Mouse (Mus musculus) forebrain, embryonic 12.5 days (tissue): ENCODE data around the gene Tex37. TPM values are rescaled to one million over a fixed set of nuclear protein-coding genes. Genes with fewer than 3 reads are reported as not detected.

ENCODE experiments used
- ATAC-seq: fragments of 200-750 bp; cut with Nextera tagmentation; 2 replicates; pipeline ENCODE4 v1.8.0; 2017; ENCODE audit warnings: moderate TSS enrichment; ENCODE audit not compliant: low FRiP score
- H3K27ac ChIP-seq: fragments of 300-500 bp; sonication (generic); 2 replicates; pipeline ENCODE4 v1.5.1; 2016; ENCODE audit warnings: mild to moderate bottlenecking
- H3K27me3 ChIP-seq: fragments of 300-500 bp; sonication (generic); 2 replicates; pipeline ENCODE4 v1.6.1; 2016; ENCODE audit warnings: mild to moderate bottlenecking
- H3K36me3 ChIP-seq: fragments of 300-500 bp; sonication (generic); replicated peaks from 2 replicates; pipeline ENCODE4 v1.6.1; 2016; ENCODE audit warnings: mild to moderate bottlenecking
- H3K4me1 ChIP-seq: fragments of 300-500 bp; sonication (generic); 2 replicates; pipeline ENCODE4 v1.6.1; 2016
- H3K4me2 ChIP-seq: fragments of 300-500 bp; sonication (generic); 2 replicates; pipeline ENCODE4 v1.6.1; 2016; ENCODE audit warnings: mild to moderate bottlenecking, moderate library complexity
- H3K4me3 ChIP-seq: fragments of 300-500 bp; sonication (generic); replicated peaks from 2 replicates; pipeline ENCODE4 v1.5.1; 2016; ENCODE audit warnings: mild to moderate bottlenecking
- H3K9ac ChIP-seq: fragments of 300-500 bp; sonication (generic); 2 replicates; pipeline ENCODE4 v1.6.1; 2016; ENCODE audit warnings: mild to moderate bottlenecking
- H3K9me3 ChIP-seq: fragments of 300-500 bp; sonication (generic); 2 replicates; pipeline ENCODE4 v1.6.1; 2016
- WGBS: fragments of 180-500 bp; shearing (Covaris S2); methylation state at CpG from one replicate; pipeline ENCODE4 v1.1.7; 2016; 5-methylcytosine and 5-hydroxymethylcytosine counted together
- polyA plus RNA-seq: library from polyadenylated mRNA; unstranded; fragments of >200 nt; fragmentation: Nextera tagmentation; extraction: Ambion mirVana; gene quantifications from 2 replicates; pipeline ENCODE4 v1.2.1, GENCODE M21; 2016

Gene Tex37
- not detected in 2 replicates for polyA plus RNA-seq

- H3K36me3 ChIP-seq = no peaks in the 10 kb centered on the region
- no peaks in the 10 kb centered on the region for H3K9me3 ChIP-seq
- no peaks in the 10 kb centered on the region for H3K27me3 ChIP-seq
- H3K27ac ChIP-seq = no peak within 1 kb of the TSS
- no peak within 1 kb of the TSS for H3K4me3 ChIP-seq
- no peak within 1 kb of the TSS for H3K9ac ChIP-seq
- ATAC-seq = no peak
- H3K4me1 ChIP-seq = peaks cover 10% of the 10 kb centered on the region
- H3K4me2 ChIP-seq = no peak within 1 kb of the TSS
- 85% methylated on average over 3 of the region's 3 CpGs for WGBS
Observed at GRCm38 (mm10) chr6:70918827-70919226, at the start of gene Tex37. TSS of gene Tex37 (minus strand) at chr6:70918927.

GRCm38 (mm10) chr6:70968291-70968690 lies 49.6 kb upstream of the Tex37 start:
- 75% methylated on average over 4 of the region's 4 CpGs for WGBS

GRCm38 (mm10) chr6:70967422-70967821 lies 48.7 kb upstream of the Tex37 start:
- Histone ChIP-seq H3K9me3 (no peaks in the 10 kb centered on the region), H3K27me3 (peaks cover 31% of the 10 kb centered on the region), H3K4me3 (no peak overlapping the region; the same call in 1 of the 2 replicates), H3K4me1 (peaks cover 16% of the 10 kb centered on the region), H3K36me3 (no peaks in the 10 kb centered on the region), H3K27ac (no peak overlapping the region), H3K9ac (no peak overlapping the region), H3K4me2 (peak overlapping the region; percentile 49)
- 2% methylated on average over 8 of the region's 8 CpGs for WGBS
- ATAC-seq = no peak

More at GRCm38 (mm10) chr6:70968291-70968690, 49.6 kb upstream of the Tex37 start:
- H3K9ac ChIP-seq = no peak overlapping the region
- H3K36me3 ChIP-seq = no peaks in the 10 kb centered on the region
- H3K4me3 ChIP-seq = no peak overlapping the region
- no peak overlapping the region for H3K4me2 ChIP-seq
- peaks cover 27% of the 10 kb centered on the region for H3K27me3 ChIP-seq
- no peak for ATAC-seq
- peaks cover 16% of the 10 kb centered on the region for H3K4me1 ChIP-seq
- H3K27ac ChIP-seq = no peak overlapping the region
- no peaks in the 10 kb centered on the region for H3K9me3 ChIP-seq

GRCm38 (mm10) chr6:70965694-70966093 lies 47.0 kb upstream of the Tex37 start:
- ATAC-seq = no peak
- no peaks in the 10 kb centered on the region for H3K9me3 ChIP-seq

GRCm38 (mm10) chr6:70964116-70964830 lies 45.5 kb upstream of the Tex37 start:
- ATAC-seq = no peak
- H3K9me3 ChIP-seq = no peaks in the 10 kb centered on the region
- no peak overlapping the region for H3K4me3 ChIP-seq
- 23% methylated on average over 6 of the region's 6 CpGs for WGBS
- peaks cover 16% of the 10 kb centered on the region for H3K4me1 ChIP-seq
- H3K27me3 ChIP-seq = peaks cover 48% of the 10 kb centered on the region
- H3K36me3 ChIP-seq = no peaks in the 10 kb centered on the region
- no peak overlapping the region for H3K27ac ChIP-seq
- no peak overlapping the region for H3K9ac ChIP-seq
- no peak overlapping the region for H3K4me2 ChIP-seq

More at GRCm38 (mm10) chr6:70965694-70966093, 47.0 kb upstream of the Tex37 start:
- Histone ChIP-seq H3K4me2 (no peak overlapping the region), H3K27ac (no peak overlapping the region), H3K9ac (no peak overlapping the region), H3K36me3 (no peaks in the 10 kb centered on the region), H3K4me3 (no peak overlapping the region), H3K4me1 (peaks cover 16% of the 10 kb centered on the region), H3K27me3 (peaks cover 34% of the 10 kb centered on the region)
- 19% methylated on average over 7 of the region's 7 CpGs for WGBS

GRCm38 (mm10) chr6:70957341-70957940 lies 38.7 kb upstream of the Tex37 start:
- WGBS = 8% methylated on average over 7 of the region's 7 CpGs
- H3K4me2 ChIP-seq = no peak overlapping the region
- peaks cover 12% of the 10 kb centered on the region for H3K4me1 ChIP-seq
- H3K36me3 ChIP-seq = no peaks in the 10 kb centered on the region
- H3K9me3 ChIP-seq = no peaks in the 10 kb centered on the region
- H3K27ac ChIP-seq = no peak overlapping the region
- no peak overlapping the region; the same call in 1 of the 2 replicates for H3K4me3 ChIP-seq
- peaks cover 76% of the 10 kb centered on the region for H3K27me3 ChIP-seq
- no peak overlapping the region for H3K9ac ChIP-seq
- no peak for ATAC-seq

GRCm38 (mm10) chr6:70956936-70957335 lies 38.2 kb upstream of the Tex37 start:
- Histone ChIP-seq H3K36me3 (no peaks in the 10 kb centered on the region), H3K9ac (0 out of 2 replicates have a peak overlapping the region, but pooled peaks have one; percentile 38), H3K27ac (no peak overlapping the region), H3K27me3 (peaks cover 76% of the 10 kb centered on the region), H3K9me3 (no peaks in the 10 kb centered on the region), H3K4me1 (peaks cover 12% of the 10 kb centered on the region), H3K4me3 (peak overlapping the region; percentile 52), H3K4me2 (peak overlapping the region; percentile 98)
- peak; percentile 36 for ATAC-seq
- WGBS = under 1% methylated on average over 34 of the region's 34 CpGs

GRCm38 (mm10) chr6:70956285-70956912 lies 37.7 kb upstream of the Tex37 start, which contains the start of gene Foxi3:
TSS of gene Foxi3 (plus strand) at chr6:70956531.
- Histone ChIP-seq H3K4me3 (peak within 1 kb of the TSS; percentile 52), H3K36me3 (no peaks in the 10 kb centered on the region), H3K4me1 (peaks cover 12% of the 10 kb centered on the region), H3K9me3 (no peaks in the 10 kb centered on the region), H3K27me3 (peaks cover 77% of the 10 kb centered on the region), H3K27ac (no peak within 1 kb of the TSS), H3K9ac (peak within 1 kb of the TSS; percentile 38; the same call in 1 of the 2 replicates), H3K4me2 (peak within 1 kb of the TSS; percentile 98)
- under 1% methylated on average over 66 of the region's 67 CpGs for WGBS
- peak; percentile 69 for ATAC-seq

- H3K4me3 ChIP-seq = peak overlapping the region; percentile 52
- peaks cover 12% of the 10 kb centered on the region for H3K4me1 ChIP-seq
- 0 out of 2 replicates have a peak overlapping the region, but pooled peaks have one; percentile 1 for H3K9ac ChIP-seq
- no peaks in the 10 kb centered on the region for H3K9me3 ChIP-seq
- ATAC-seq = peak; percentile 9; the same call in 1 of the 2 replicates
- H3K4me2 ChIP-seq = peak overlapping the region; percentile 98
- no peak overlapping the region for H3K27ac ChIP-seq
- under 1% methylated on average over 12 of the region's 12 CpGs for whole genome bisulfite sequencing
- peaks cover 79% of the 10 kb centered on the region for H3K27me3 ChIP-seq
- H3K36me3 ChIP-seq = no peaks in the 10 kb centered on the region
Observed at GRCm38 (mm10) chr6:70955841-70956240, 37.1 kb upstream of the Tex37 start.

GRCm38 (mm10) chr6:70955291-70955800 lies 36.6 kb upstream of the Tex37 start:
- no peak overlapping the region for H3K4me3 ChIP-seq
- no peak overlapping the region for H3K9ac ChIP-seq
- H3K27me3 ChIP-seq = peaks cover 77% of the 10 kb centered on the region
- ATAC-seq = no peak
- peaks cover 12% of the 10 kb centered on the region for H3K4me1 ChIP-seq
- H3K27ac ChIP-seq = no peak overlapping the region
- H3K4me2 ChIP-seq = no peak overlapping the region
- no peaks in the 10 kb centered on the region for H3K36me3 ChIP-seq
- 4% methylated on average over 14 of the region's 14 CpGs for WGBS
- no peaks in the 10 kb centered on the region for H3K9me3 ChIP-seq

- Histone ChIP-seq H3K4me2 (no peak overlapping the region), H3K9ac (no peak overlapping the region), H3K27me3 (peaks cover 67% of the 10 kb centered on the region), H3K36me3 (no peaks in the 10 kb centered on the region), H3K9me3 (no peaks in the 10 kb centered on the region), H3K4me1 (peaks cover 12% of the 10 kb centered on the region), H3K27ac (no peak overlapping the region), H3K4me3 (no peak overlapping the region)
- no peak for ATAC-seq
- 6% methylated on average over 6 of the region's 6 CpGs for WGBS
Observed at GRCm38 (mm10) chr6:70954040-70954439, 35.3 kb upstream of the Tex37 start.

- ATAC-seq = no peak
- Histone ChIP-seq H3K27ac (no peak overlapping the region), H3K4me2 (no peak overlapping the region), H3K27me3 (peaks cover 60% of the 10 kb centered on the region), H3K36me3 (no peaks in the 10 kb centered on the region), H3K4me3 (no peak overlapping the region), H3K4me1 (peaks cover 12% of the 10 kb centered on the region), H3K9ac (no peak overlapping the region), H3K9me3 (no peaks in the 10 kb centered on the region)
- WGBS = 82% methylated on average over 7 of the region's 7 CpGs
Observed at GRCm38 (mm10) chr6:70953274-70953673, 34.5 kb upstream of the Tex37 start.
